Mouse (Mus musculus) G1E (cell line): ENCODE measurements around the gene Stpg2. TPM values are rescaled to one million over a fixed set of nuclear protein-coding genes. Genes with fewer than 3 reads are reported as not detected.

Source experiments
- ATAC-seq: 2 replicates; pipeline ENCODE4 v1.8.0; 2016; ENCODE audit warnings: mild to moderate bottlenecking; ENCODE audit not compliant: insufficient number of reproducible peaks, poor library complexity, low FRiP score, severe bottlenecking; ENCODE audit errors: extremely low read depth
- DNase-seq: peaks from one replicate; pipeline ENCODE4 v3.0.0; 2012; ENCODE audit warnings: low spot score
- H3K27me3 ChIP-seq: 2 replicates; pipeline ENCODE4 v1.6.1; 2012; ENCODE audit warnings: mild to moderate bottlenecking, low read length, inconsistent platforms; ENCODE audit not compliant: insufficient read depth
- H3K36me3 ChIP-seq: replicated peaks from 2 replicates; pipeline ENCODE3; 2012; ENCODE audit warnings: mild to moderate bottlenecking, inconsistent platforms
- H3K4me1 ChIP-seq: 2 replicates; pipeline ENCODE4 v1.6.1; 2012; ENCODE audit warnings: low read depth, low read length, inconsistent platforms, mixed read lengths; ENCODE audit not compliant: insufficient read depth
- H3K4me3 ChIP-seq: 2 replicates; pipeline ENCODE4 v1.5.1; 2012; ENCODE audit warnings: low read depth, mild to moderate bottlenecking, inconsistent platforms, low read length, moderate library complexity, mixed read lengths
- H3K9me3 ChIP-seq: replicated peaks from 2 replicates; pipeline ENCODE4 v1.6.1; 2012; ENCODE audit warnings: inconsistent platforms
- CTCF ChIP-seq: IDR thresholded peaks from 2 replicates; pipeline ENCODE4 v1.5.1; 2012; ENCODE audit warnings: low read depth, low read length, inconsistent platforms, mixed read lengths
- GATA1 ChIP-seq: IDR thresholded peaks from 2 replicates; pipeline ENCODE4 v1.6.1; 2012; ENCODE audit warnings: borderline replicate concordance, low read length, inconsistent platforms, mixed read lengths
- GATA2 ChIP-seq: IDR thresholded peaks from 2 replicates; pipeline ENCODE4 v1.6.1; 2012; ENCODE audit warnings: low read depth, low read length, inconsistent platforms, borderline replicate concordance
- POLR2AphosphoS5 ChIP-seq: IDR thresholded peaks from 2 replicates; pipeline ENCODE4 v1.6.1; 2012; ENCODE audit warnings: low read depth, low read length, inconsistent platforms; ENCODE audit not compliant: insufficient replicate concordance
- TAL1 ChIP-seq: conservative IDR thresholded peaks from 2 replicates; pipeline ENCODE4 v1.6.1; 2012; ENCODE audit warnings: low read depth, low read length, inconsistent platforms, mixed read lengths
- polyA plus RNA-seq: library from polyadenylated mRNA; stranded (reverse); fragments of >175 nt; gene quantifications from 2 replicates; pipeline ENCODE4 v1.2.3, GENCODE M21; 2012
- total RNA-seq, 2 experiments: library from RNA; stranded (forward) in 1 of 2; stranded (reverse) in 1 of 2; fragments of 200-1000 nt in 1 of 2; fragments of >200 nt in 1 of 2; fragmentation: Nextera tagmentation in 1 of 2; gene quantifications; 2 replicates each; pipeline ENCODE4 v1.2.3; 2014 to 2017

Gene Stpg2
- not detected in 2 replicates for total RNA-seq (2014; fragmentation: Nextera tagmentation)
- not detected in 2 replicates for total RNA-seq (2017)
- not detected in 2 replicates for polyA plus RNA-seq

- H3K4me1 ChIP-seq: no peaks in the 10 kb centered on the region
- no peaks in the 10 kb centered on the region for H3K9me3 ChIP-seq
- H3K27me3 ChIP-seq: no peaks in the 10 kb centered on the region; the same call in 1 of the 2 replicates
- ATAC-seq (no peak), DNase-seq (no peak)
- TF ChIP-seq GATA2 (no peak), CTCF (no peak), GATA1 (no peak), TAL1 (no peak)
- H3K36me3 ChIP-seq: no peaks in the 10 kb centered on the region
- H3K4me3 ChIP-seq: no peak within 1 kb of the TSS
Observed at GRCm38 (mm10) chr3:139205444-139205998, at the start of gene Stpg2. Gene Stpg2 (plus strand): TSS chr3:139205694.

GRCm38 (mm10) chr3:139162146-139162545 is 43.3 kb upstream of the Stpg2 start:
- Histone ChIP-seq H3K4me1 (no peaks in the 10 kb centered on the region), H3K4me3 (no peak overlapping the region), H3K27me3 (no peaks in the 10 kb centered on the region; the same call in 1 of the 2 replicates), H3K9me3 (no peaks in the 10 kb centered on the region), H3K36me3 (no peaks in the 10 kb centered on the region)
- no peak for ATAC-seq
- DNase-seq: no peak
- TF ChIP-seq POLR2AphosphoS5 (no peak), TAL1 (no peak), GATA1 (no peak), GATA2 (no peak), CTCF (no peak)

GRCm38 (mm10) chr3:139162658-139163057 is 42.8 kb upstream of the Stpg2 start:
- H3K4me3 ChIP-seq: no peak overlapping the region
- DNase-seq (no peak), ATAC-seq (no peak)
- no peaks in the 10 kb centered on the region; the same call in 1 of the 2 replicates for H3K27me3 ChIP-seq
- H3K4me1 ChIP-seq: no peaks in the 10 kb centered on the region
- no peaks in the 10 kb centered on the region for H3K9me3 ChIP-seq
- H3K36me3 ChIP-seq: no peaks in the 10 kb centered on the region
- TF ChIP-seq GATA1 (no peak), POLR2AphosphoS5 (no peak), GATA2 (no peak), TAL1 (no peak), CTCF (no peak)

- H3K9me3 ChIP-seq: no peaks in the 10 kb centered on the region
- no peaks in the 10 kb centered on the region; the same call in 1 of the 2 replicates for H3K27me3 ChIP-seq
- H3K36me3 ChIP-seq: no peaks in the 10 kb centered on the region
- no peak overlapping the region for H3K4me3 ChIP-seq
- H3K4me1 ChIP-seq: no peaks in the 10 kb centered on the region
- no peak for TF ChIP-seq POLR2AphosphoS5
- TF ChIP-seq CTCF: no peak
- no peak for TF ChIP-seq TAL1
- TF ChIP-seq GATA2: no peak
- no peak for TF ChIP-seq GATA1
- no peak for DNase-seq
- no peak for ATAC-seq
Observed at GRCm38 (mm10) chr3:139168510-139169269, 36.8 kb upstream of the Stpg2 start.

GRCm38 (mm10) chr3:139169740-139170139 is 35.8 kb upstream of the Stpg2 start:
- TF ChIP-seq POLR2AphosphoS5: no peak
- TF ChIP-seq GATA2: no peak
- TF ChIP-seq TAL1: no peak
- no peak for TF ChIP-seq GATA1
- no peak for TF ChIP-seq CTCF
- Histone ChIP-seq H3K4me1 (no peaks in the 10 kb centered on the region), H3K4me3 (no peak overlapping the region), H3K9me3 (no peaks in the 10 kb centered on the region), H3K36me3 (no peaks in the 10 kb centered on the region), H3K27me3 (no peaks in the 10 kb centered on the region; the same call in 1 of the 2 replicates)
- no peak for DNase-seq
- ATAC-seq: no peak

- no peak overlapping the region for H3K4me3 ChIP-seq
- no peaks in the 10 kb centered on the region for H3K36me3 ChIP-seq
- no peak for ATAC-seq
- no peaks in the 10 kb centered on the region for H3K9me3 ChIP-seq
- no peak for DNase-seq
- H3K27me3 ChIP-seq: no peaks in the 10 kb centered on the region
- H3K4me1 ChIP-seq: no peaks in the 10 kb centered on the region
- TF ChIP-seq CTCF (no peak), GATA2 (no peak), GATA1 (no peak), TAL1 (no peak), POLR2AphosphoS5 (no peak)
Observed at GRCm38 (mm10) chr3:139176936-139177335, 28.6 kb upstream of the Stpg2 start.
